Mouse (Mus musculus): Measurements from ENCODE around the gene Slc8a1.

Gene Slc8a1

GRCm38 (mm10) chr17:81336024-81336754 lies 402.0 kb downstream of the Slc8a1 start:
- DNase-seq (ENCODE audit: low read depth): no peak

- DNase-seq (ENCODE audit: low read depth): no peak
These were observed 402.7 kb downstream of the Slc8a1 start for GRCm38 (mm10) chr17:81335526-81335925.
